Mouse (Mus musculus): ENCODE results near the gene Wdr90.
A peak's percentile ranks its signal among the peaks of the same experiment; 100 is the strongest.

Wdr90 gene

DNA sequence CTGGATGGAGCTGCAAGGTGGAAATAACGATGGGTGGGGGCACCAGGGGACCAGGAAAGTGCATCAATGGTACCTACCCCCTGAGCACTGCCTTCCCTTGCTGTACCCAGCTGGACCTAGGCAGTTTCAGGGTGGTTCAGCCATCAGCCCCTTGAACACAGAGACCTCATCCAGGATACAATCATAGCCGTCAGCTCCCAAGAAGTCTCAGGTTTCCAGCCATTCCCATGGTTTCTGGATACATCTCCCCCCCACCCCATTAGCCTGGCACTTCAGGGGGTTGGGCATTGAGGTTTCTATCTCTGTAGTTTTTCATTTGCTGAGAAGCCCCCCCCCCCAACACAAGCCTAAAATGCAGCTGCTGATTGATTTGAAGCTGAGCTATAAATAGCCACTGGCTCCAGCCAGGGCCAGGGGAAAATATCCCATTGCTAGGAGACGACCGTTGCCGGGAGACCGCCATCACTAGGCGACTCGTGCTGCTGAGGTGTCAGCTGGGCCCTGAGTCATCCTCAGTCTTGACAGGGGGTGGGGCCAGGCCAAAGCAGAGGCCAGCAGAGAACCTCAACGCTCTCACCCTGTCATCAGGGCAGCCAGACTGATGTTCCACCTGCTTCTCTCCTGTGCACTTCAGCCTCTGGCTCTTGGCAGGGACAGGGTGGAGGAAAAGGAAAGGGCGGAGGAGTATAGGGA, 58.3 kb downstream of the Wdr90 start:
- peak; percentile 90 for DNase-seq (ENCODE audit: low spot score)

GRCm38 (mm10) chr17:25801029-25801428, 60.3 kb downstream of the Wdr90 start:
- peak; percentile 86 for DNase-seq (ENCODE audit: low spot score)

GRCm38 (mm10) chr17:25796951-25797369, 64.3 kb downstream of the Wdr90 start, which contains the start of gene Metrn:
Metrn (minus strand) TSS chr17:25797136.
- DNase-seq (ENCODE audit: low spot score): peak; percentile 94

- DNase-seq (ENCODE audit: low spot score): peak; percentile 49
Measured at GRCm38 (mm10) chr17:25796211-25796771, 65.0 kb downstream of the Wdr90 start.

DNA sequence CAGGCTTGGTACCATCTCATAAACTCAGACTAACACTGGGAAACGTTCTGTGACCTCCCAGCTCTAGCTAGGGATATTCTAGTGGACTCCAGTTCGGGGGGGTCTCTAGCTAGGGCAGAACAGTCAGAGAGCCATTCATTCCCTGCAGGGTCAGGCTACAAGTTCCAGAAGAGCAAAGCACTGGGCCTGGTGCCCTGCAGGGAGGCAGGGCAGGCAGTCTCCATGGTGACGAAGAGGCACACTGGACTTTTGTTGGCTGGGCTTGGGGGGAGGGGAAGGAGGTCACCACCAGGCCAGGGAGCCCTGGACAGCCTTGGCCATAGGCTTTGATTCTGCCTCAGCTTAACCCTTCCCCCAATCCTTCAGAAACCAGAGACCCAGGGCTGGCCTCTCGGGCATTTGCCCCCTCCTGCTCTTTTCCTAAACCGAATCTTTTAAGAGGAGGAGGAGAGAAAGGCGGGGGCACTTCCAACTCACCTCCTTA, 65.7 kb downstream of the Wdr90 start, which contains the start of gene AC134908.4:
Gene AC134908.4, minus strand, starts transcription at position 51 of the 484 bp plus-strand sequence.
- DNase-seq (ENCODE audit: low spot score): peak; percentile 96

- DNase-seq (ENCODE audit: low spot score): no peak
Measured at GRCm38 (mm10) chr17:25794998-25795397, 66.3 kb downstream of the Wdr90 start.

All from embryo, embryonic 10 days (tissue).